Mouse (Mus musculus): ENCODE measurements around the gene Gm21970.
"Not testable (repeated sequence)": the region's sequence is repeated elsewhere in the genome, so short reads cannot be mapped to it uniquely, and the experiment has no call there.

Gm21970 gene

GRCm38 (mm10) chr16:91438599-91438998, 47.1 kb downstream of the Gm21970 start:
- DNase-seq (ENCODE audit: low read depth, low spot score): not testable (repeated sequence)

- DNase-seq (ENCODE audit: low read depth, low spot score): no peak
Observed at GRCm38 (mm10) chr16:91441366-91441765, 49.8 kb downstream of the Gm21970 start.

DNA sequence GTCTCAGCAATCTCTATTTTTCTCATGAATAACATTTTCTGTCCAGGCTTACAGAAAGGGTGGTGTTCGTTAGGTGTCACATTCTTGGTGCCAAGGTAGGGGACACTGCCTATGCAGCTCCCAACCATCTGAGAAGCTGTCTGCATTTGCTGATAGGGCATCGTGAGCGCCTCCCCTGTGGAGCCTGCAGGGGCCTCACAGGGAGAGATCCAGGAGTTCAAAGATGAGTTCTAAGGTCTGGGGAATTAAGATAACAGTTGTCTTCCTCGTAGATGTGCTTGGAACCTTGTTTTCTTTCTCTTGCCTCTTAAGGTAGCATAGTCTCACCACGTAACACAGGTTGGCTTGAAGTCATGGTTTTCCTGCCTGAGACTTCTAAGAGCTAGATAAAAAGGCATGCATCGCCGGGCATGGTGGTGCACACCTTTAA, 50.3 kb downstream of the Gm21970 start:
- no peak for DNase-seq (ENCODE audit: low read depth, low spot score)

DNA sequence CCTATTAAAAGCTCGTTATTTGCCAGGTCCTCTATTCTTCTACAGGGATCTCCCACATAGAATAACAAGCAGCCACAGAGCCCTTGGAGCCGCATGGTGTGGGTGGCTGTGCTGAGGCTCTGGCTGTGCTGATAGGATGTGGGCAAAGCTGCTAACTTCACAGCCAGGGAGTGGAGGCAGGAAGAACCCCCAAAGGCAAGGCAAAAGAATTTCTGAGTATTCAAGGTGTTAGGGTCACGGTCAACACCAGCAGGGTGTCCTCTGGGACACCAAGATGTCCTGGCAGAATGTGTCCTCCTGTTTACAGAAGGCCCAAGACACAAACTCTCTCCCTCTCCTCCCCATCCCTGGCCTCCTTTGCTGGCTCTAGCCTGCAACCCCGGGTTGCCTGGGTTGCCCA, 50.9 kb downstream of the Gm21970 start:
- no peak for DNase-seq (ENCODE audit: low read depth, low spot score)

DNA sequence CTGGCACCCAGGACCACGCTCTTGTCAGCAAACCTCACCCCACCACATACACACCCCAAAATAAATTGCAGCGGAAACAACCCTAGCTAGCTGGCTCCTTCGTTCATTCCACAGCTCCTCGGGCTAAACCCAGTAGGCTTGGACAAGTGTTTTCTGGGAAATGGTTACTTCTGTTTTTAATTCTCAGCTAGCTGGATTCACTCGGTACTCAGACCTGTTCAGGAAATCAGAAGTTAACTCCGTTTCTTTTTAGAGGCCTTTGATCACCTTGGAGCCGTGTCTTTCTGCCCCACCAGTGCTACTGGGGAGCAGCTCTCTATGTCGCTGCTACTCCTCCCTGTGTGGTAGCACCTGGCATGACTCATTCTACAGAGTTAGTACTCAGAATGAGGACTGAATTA, 51.7 kb downstream of the Gm21970 start:
- no peak for DNase-seq (ENCODE audit: low read depth, low spot score)

DNA sequence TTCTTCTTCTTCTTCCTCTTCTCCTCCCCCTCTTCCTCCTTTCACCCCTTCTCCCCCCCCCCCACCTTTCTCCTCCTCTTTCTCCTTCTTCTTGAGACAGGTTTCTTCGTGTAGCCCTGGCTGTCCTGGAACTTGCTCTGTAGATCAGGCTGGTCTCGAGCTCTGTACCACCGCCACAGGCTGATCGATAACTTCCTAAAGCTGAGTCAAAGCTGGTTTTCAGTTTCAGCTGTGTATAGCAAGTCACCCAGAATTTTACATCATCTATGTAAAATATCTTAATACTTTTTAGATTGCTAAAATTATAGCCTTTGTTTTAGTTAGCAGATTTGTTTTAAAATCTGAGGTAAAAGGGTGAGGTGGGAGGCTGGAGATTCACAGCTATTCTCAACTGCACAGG, 53.3 kb downstream of the Gm21970 start:
- DNase-seq (ENCODE audit: low read depth, low spot score): no peak

GRCm38 (mm10) chr16:91445566-91445965, 54.0 kb downstream of the Gm21970 start:
- DNase-seq (ENCODE audit: low read depth, low spot score): no peak

DNA sequence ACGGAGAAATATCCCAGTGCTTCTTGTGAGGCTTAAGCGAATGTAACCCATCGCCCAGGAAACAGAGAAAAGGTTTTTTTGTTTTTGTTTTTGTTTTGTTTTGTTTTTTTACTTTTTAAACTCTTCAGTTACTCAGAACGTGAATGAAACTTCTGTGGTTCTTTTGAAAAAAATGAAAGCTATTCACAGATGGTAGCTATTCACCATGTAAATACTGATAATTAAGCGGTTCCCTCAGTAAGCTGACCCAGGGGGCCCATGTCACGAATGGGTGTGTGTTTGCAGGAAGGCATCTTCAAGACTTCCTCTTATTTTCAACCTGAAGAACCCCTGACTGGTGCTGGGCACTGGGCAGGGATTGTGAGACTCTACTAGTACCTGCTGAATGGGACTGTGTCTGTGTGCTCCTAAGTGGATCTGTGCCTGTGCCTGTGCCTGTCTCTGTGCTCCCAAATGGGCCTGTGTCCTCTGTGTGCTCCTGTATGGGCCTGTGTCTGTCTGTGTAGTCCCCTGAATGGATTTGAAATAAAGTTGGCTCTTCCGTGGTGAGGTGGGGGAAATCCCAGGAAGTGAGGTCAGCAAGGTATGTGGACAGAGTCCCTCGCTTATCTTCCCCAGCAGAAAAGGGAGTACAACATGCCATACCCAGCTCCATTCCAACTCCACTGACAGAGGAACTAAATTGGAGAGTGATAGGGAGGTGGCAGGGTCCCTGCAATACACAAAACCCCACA, 55.4 kb downstream of the Gm21970 start:
- DNase-seq (ENCODE audit: low read depth, low spot score): no peak

GRCm38 (mm10) chr16:91447512-91447900, 56.0 kb downstream of the Gm21970 start:
- DNase-seq (ENCODE audit: low read depth, low spot score): no peak

GRCm38 (mm10) chr16:91448088-91448487, 56.6 kb downstream of the Gm21970 start:
- no peak for DNase-seq (ENCODE audit: low read depth, low spot score)

GRCm38 (mm10) chr16:91448895-91449294, 57.4 kb downstream of the Gm21970 start:
- DNase-seq (ENCODE audit: low read depth, low spot score): no peak

GRCm38 (mm10) chr16:91450137-91451064, 58.9 kb downstream of the Gm21970 start:
- no peak for DNase-seq (ENCODE audit: low read depth, low spot score)

GRCm38 (mm10) chr16:91451949-91452348, 60.4 kb downstream of the Gm21970 start:
- no peak for DNase-seq (ENCODE audit: low read depth, low spot score)

DNA sequence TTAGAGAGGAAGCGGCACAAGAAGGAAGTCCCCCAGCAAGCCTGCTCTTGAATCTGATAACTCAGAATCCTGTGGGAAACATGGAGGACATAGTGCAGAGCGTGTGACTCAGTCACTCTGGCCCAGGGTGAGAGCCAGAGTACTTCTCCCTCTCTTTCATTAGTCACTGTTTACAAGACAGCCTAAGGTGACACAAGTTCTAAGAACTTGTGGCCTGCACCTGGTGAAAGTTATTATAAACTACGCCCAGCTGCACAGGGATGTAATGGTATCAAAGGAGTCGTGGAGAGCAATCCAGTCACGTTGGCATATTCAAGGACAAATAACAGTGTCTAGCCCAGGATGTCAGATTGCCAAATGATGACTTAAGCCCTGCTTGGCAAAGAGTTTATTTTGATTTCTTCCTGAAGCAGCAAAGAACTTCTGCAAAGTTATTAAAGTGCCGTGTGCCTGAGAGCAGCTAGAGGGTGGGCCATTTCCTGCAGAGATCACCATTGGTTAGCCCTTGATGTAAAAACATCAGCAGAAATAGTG, 60.9 kb downstream of the Gm21970 start:
- DNase-seq (ENCODE audit: low read depth, low spot score): no peak

DNA sequence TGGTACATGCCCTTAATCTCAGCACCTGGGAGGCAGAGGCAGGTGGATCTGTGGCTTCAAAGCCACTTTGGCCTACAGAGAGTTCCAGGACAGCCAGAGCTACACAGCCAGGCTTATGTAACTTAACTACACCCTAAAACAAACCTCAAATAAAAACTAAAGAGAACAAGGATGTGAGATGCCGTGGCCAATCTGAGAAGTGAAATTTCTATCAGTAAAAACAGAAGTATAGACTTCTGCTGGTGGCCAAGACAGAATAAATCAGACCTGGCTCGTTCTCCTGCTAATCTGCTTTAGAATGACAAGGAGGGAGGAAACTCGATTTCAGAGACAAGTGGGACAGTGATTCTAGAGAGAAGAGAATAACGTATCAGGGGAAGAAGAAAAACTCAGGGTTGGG, 64.3 kb downstream of the Gm21970 start:
- DNase-seq (ENCODE audit: low read depth, low spot score): no peak

DNA sequence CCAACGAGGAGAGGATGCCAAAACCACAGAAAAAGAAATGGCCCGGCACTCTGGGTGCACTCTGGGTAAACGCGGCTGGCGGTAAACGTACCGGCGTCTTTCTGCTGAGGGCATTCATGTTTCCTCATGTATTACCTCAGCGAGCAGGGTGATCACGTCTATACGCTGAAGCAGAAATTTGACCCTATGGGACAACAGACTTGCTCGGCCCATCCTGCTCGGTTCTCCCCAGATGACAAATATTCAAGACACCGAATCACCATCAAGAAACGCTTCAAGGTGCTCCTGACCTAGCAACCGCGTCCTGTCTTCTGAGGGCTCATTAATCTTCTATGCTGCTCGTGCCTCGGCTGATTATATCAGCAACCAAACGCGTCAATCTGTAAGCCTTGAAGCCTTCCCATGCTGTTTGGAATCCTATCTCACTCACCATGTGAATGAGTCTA, 66.8 kb downstream of the Gm21970 start:
- no peak for DNase-seq (ENCODE audit: low read depth, low spot score)

DNA sequence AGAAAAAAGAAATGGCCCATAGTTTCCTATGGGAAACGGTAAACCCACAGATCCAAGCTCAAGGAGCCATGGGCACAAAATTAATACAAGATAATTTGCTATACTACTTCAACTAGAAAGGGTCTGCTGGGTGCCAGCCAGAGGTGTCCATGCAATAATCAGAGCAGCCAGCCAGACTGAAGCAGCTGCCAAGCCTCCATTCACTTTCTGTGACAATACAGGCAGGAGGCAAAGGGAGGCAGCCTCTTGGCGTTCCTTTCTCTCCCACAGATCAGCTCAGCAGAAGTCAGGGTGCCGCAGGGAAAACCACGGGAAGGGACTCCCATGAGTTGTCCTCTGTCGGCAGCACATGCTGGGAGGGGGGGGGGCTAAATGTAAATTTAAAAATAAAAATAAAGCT, 67.5 kb downstream of the Gm21970 start:
- no peak for DNase-seq (ENCODE audit: low read depth, low spot score)

GRCm38 (mm10) chr16:91459396-91459795, 67.9 kb downstream of the Gm21970 start:
- DNase-seq (ENCODE audit: low read depth, low spot score): no peak

- DNase-seq (ENCODE audit: low read depth, low spot score): no peak
Observed at GRCm38 (mm10) chr16:91459841-91460370, 68.4 kb downstream of the Gm21970 start.

DNA sequence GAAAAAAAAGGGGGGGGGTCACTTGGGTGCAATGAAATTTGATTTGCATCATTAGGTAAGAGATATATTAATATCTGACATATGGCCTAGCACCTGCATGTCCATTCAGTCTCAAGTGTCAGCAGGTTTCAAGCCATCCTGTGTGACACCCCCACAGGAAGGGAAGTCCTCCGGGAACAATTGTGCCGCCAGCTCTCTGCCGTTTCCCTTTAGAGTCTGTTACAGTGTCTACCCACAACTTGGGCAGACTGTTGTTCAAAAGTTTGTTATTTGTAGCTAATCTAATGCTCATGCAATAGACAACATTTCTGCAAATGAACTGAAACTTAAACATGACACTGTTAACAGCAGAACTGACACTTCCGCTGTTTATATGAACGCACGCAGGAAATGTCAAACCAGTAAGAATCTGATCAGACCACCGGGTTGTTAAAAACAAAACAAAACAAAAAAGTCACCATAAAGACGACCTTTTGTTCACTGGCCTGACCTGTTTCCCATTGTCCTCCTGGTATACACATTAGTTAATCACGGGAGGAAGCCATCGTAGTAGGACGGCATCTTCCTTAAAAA, 69.6 kb downstream of the Gm21970 start:
- no peak for DNase-seq (ENCODE audit: low read depth, low spot score)

GRCm38 (mm10) chr16:91461773-91462181, 70.3 kb downstream of the Gm21970 start:
- no peak for DNase-seq (ENCODE audit: low read depth, low spot score)

- DNase-seq (ENCODE audit: low read depth, low spot score): no peak
Observed at GRCm38 (mm10) chr16:91462644-91463043, 71.1 kb downstream of the Gm21970 start.

Measured in forelimb bud, embryonic 11.5 days (tissue).